Mouse (Mus musculus): ENCODE data around the gene Bptf.

DNA sequence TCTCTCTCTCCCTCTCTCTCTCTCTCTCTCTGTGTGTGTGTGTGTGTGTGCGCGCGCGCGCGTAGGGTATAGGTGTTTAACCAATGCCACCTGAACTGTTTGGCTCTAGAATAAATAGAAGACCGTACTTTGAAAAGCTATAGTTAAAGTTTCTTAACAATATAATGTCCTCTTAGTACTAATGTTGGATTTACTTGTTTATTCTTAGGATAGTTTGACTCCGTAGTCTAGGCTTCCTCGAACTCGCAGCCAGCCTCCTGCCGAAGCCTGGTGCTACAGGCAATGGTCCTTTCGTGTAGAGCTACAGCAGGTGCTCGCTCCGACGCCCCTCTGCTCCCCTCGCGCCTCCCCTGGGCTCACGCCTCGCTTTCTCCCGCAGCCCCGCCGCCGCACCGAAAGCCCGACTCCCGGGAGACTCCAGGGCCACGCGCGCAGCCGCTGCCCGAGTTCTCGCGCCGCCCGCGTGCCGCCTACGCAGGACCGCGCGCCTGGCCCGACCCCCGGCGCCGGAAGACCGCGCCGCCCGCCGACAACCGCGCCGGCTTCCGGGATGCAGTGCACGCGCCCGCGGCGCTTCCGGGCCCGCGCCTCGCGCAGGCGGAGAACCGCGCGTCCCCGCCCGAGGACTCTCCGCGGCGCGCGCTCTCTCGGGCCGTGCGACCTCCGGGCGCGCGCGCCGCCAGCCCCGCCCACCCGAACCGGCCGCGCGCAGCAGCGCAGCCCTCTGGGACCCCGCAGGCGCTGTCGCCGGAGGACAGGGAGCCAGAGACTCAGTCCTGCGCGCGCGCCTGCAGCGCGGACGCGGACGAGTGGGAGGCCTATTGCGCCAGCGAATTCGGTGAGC lies 104.3 kb downstream of the Bptf start:
- TF ChIP-seq CTCF (IDR thresholded peaks at IDR 0.05; ENCODE audit: control insufficient read depth, insufficient read depth, insufficient replicate concordance, low read depth, low read length): no peak
- peak; percentile 25; the same call in 1 of the 2 replicates for TF ChIP-seq POLR2A (IDR thresholded peaks at IDR 0.05; ENCODE audit: control insufficient read depth, low read depth, low read length)
